Mouse (Mus musculus): ENCODE results near the gene Fam102b. TPM values are rescaled to one million over a fixed set of nuclear protein-coding genes. Genes with fewer than 3 reads are reported as not detected.

Fam102b gene
- polyA plus RNA-seq (2017; shearing (Covaris generic)): 6.8 TPM

DNA sequence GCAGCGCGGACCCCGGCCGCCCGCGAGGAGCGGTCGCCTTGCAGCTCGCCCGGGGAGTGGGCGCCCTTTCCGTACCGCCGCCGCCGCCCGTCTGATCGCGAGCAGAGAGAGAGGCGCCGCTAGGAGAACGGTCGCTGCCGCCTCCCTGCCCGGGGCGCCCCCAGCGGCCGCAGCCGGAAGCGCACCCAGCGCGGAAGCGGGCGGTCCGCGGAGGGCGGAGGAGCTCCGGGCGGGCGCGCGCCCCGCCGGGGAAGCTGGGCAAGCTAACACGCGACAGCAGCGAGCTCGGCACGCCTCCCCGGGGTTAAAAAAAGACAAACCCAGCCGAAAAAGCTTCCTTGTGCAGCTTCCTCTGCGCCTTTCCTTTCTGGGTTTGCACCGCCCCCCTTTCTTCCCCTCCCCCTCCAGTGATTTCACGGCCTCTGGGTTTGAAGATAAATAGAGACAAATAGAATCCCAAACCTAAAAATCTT lies at the start of gene Fam102b:
Fam102b (minus strand) TSS at position 93 of the 473 bp plus-strand sequence.

DNA sequence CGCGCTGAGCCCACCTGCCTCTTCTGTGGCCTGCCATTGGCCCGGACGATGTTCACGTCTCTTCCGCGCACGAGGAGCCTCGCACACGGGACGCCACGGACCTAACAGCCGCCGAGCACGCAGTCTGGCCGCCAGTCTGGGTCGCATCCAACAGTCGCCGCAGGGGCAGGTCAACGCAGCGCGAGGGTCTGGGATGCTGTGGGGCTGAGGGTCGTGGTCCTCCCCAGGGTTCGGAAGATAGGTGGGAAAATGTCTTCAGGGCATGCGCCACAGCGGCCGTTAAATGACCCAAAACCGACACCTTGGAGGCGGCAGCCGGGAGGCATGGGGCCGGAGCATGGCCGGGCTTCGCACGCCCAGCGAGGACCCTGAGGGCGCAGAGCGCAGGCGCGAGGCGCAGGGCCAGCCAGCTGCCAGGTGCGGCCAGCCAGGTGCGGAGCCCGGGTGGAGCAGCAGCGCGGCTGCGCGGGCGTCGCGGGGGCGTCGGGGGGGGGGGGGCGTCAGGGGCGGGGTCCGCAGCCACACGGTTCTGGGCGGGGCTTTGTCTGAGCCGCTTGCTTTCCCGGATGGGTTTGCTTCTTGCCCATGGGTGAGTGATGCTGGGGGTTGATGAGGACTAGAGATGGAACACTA lies 87.3 kb downstream of the Fam102b start, which contains the start of gene Gm9857:
Gm9857 (minus strand) TSS at position 445 of the 633 bp plus-strand sequence.

DNA sequence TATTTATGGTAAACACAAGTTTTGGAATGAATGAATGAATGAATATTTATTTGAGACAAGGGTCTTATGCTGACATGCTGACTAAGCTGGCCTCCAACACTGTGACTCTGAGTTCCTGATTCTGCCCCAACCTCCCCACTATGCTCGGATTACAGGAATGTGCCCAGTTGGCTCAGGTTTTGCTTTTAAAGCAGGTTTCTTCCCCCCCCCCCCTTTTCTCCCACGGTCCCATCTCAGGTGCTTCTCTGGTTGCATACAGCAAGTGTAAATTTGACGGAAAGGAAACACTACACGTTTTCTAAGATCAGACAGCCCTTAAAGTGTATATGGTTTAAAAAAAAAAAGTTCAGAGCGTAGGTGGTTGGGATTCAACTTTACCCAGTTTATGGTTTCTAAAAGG lies 87.8 kb downstream of the Fam102b start, which contains the start of gene Henmt1:
Henmt1 (plus strand) TSS at position 301 of the 400 bp plus-strand sequence.

Other genes starting within 250 kb of the Fam102b start
- 46.0 TPM for gene Stxbp3, start 187.1 kb downstream of the Fam102b start, polyA plus RNA-seq (2017; shearing (Covaris generic))
- 1.2 TPM for gene Fndc7, start 137.6 kb downstream of the Fam102b start, polyA plus RNA-seq (2017; shearing (Covaris generic))
- 179 TPM for gene Prpf38b, start 115.9 kb downstream of the Fam102b start, polyA plus RNA-seq (2017; shearing (Covaris generic))
- not detected for gene Henmt1, start 87.7 kb downstream of the Fam102b start, polyA plus RNA-seq (2017; shearing (Covaris generic))
- gene Gm9857, start 87.2 kb downstream of the Fam102b start, polyA plus RNA-seq (2017; shearing (Covaris generic)): not detected
- not detected for gene Slc25a54, start 52.9 kb upstream of the Fam102b start, polyA plus RNA-seq (2017; shearing (Covaris generic))
- 27.2 TPM for gene Slc25a24, start 95.5 kb upstream of the Fam102b start, polyA plus RNA-seq (2017; shearing (Covaris generic))

Measured in effector memory CD4-positive, alpha-beta T cell, adult 7 months (primary cell).